Mouse (Mus musculus): ENCODE data around the gene Tnfsf10.

DNA sequence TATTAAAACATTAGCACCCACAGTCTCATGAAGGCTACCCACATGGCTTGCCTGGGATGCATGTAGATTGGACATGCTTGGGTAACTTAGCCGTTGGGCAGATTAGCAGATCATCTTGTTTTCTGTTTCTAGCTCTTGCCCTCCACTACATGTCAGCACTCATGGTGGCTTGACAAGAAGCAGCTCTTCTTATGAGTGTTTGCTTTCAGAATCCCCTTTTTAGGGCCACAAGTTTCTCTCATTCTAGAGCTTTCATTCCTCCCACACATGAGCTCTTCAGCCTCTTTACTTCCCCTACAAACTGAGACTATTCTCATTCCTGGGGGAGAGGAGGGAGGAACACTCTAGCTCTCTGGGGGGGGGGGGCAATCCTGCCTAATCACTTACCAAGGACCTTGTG is 73.1 kb downstream of the Tnfsf10 start:
- TF ChIP-seq CTCF (IDR thresholded peaks at IDR 0.05; ENCODE audit: borderline replicate concordance, extremely low read depth, insufficient read depth, insufficient read length) (no peak), POLR2A (IDR thresholded peaks at IDR 0.05; ENCODE audit: borderline replicate concordance, extremely low read depth, insufficient read depth, insufficient read length, poor library complexity, severe bottlenecking) (no peak)
